Mouse (Mus musculus) G1E (cell line): Measurements from ENCODE around the gene Amy1.

Source experiments
- CTCF ChIP-seq: IDR thresholded peaks from 2 replicates; pipeline ENCODE4 v1.5.1; 2012; ENCODE audit warnings: low read depth, low read length, inconsistent platforms, mixed read lengths
- GATA1 ChIP-seq: IDR thresholded peaks from 2 replicates; pipeline ENCODE4 v1.6.1; 2012; ENCODE audit warnings: borderline replicate concordance, low read length, inconsistent platforms, mixed read lengths
- TAL1 ChIP-seq: conservative IDR thresholded peaks from 2 replicates; pipeline ENCODE4 v1.6.1; 2012; ENCODE audit warnings: low read depth, low read length, inconsistent platforms, mixed read lengths

GRCm38 (mm10) chr3:113574138-113574537 lies 32.4 kb downstream of the Amy1 start:
- TF ChIP-seq CTCF (no peak), TAL1 (no peak), GATA1 (no peak)
